Mouse (Mus musculus): ENCODE data around the gene Ccdc34.

GRCm38 (mm10) chr2:109969381-109969780 is 48.2 kb upstream of the Ccdc34 start:
- TF ChIP-seq GATA1 (IDR thresholded peaks at IDR 0.05; ENCODE audit: low read length) (no peak), TAL1 (IDR thresholded peaks at IDR 0.05; ENCODE audit: low read length) (no peak)
